Mouse (Mus musculus): ENCODE results near the gene Gemin7.

Gene Gemin7

DNA sequence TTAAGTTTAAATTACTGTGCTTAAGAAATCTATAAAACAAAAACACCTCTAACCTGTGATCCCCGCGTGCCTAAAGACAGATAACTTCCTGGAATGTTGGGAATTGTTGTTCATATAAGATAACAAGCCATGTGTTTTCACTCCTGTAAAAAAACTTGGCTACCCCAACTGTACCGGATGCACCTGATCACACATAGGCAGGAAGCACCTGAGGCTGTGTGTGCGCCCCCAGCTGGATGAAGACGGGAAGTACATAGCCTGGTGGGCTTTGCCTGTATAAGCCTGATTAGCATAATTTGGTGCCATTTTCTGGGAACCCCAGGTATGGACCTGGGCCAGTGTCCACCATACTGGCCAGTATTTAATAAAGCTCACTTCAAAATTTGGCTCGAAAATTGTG lies 33.8 kb downstream of the Gemin7 start:
- DNase-seq, result no peak

DNA sequence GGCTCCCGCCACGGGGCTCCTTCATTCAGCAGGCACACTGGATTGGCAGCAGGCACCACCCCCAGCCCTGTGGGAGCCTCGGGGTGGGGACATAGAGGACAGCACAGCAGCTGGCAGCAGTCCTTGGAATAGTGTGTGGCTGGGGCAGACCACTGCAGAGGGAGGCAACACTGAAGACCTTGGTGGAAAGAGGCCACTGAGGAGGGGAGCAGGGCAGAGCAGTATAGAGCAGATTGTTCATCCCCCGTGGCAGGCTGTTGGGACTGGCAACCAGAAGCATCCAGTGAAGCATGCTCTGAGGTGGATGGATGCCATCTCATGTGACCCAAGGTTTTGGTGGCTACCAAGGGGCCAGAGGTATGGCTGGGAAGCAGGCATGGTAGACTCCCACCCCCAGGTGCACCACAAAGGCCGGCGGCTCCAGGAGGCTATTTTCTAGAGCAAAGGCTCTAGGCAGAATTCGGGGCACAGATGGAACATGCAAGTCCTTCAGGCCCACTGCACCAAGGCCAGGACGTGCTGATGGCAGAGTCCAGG lies 35.2 kb downstream of the Gemin7 start:
- DNase-seq, result peak; percentile 72

DNA sequence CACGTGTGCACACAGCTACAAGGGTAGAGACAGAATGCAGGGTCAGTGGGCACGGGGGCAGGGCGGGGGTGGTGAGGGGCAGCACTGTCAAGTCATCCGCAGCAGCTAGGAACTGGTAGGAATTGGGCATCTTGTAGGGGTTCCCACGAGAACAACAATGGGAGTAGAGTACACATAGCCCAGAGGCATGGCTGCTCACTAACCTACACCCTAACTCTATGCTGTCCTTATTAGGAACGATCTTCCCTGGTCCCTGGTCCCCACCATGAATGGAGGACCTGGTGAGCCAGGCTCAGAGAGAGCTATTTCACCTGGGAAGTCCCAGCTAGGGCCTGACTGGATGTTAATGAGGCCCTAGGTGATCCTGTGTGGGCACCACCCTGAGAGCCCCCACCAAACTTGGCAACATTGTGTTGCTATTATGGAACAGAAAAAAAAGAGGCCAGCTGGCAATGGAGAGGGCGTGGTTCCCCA lies 35.7 kb downstream of the Gemin7 start:
- DNase-seq, result no peak

DNA sequence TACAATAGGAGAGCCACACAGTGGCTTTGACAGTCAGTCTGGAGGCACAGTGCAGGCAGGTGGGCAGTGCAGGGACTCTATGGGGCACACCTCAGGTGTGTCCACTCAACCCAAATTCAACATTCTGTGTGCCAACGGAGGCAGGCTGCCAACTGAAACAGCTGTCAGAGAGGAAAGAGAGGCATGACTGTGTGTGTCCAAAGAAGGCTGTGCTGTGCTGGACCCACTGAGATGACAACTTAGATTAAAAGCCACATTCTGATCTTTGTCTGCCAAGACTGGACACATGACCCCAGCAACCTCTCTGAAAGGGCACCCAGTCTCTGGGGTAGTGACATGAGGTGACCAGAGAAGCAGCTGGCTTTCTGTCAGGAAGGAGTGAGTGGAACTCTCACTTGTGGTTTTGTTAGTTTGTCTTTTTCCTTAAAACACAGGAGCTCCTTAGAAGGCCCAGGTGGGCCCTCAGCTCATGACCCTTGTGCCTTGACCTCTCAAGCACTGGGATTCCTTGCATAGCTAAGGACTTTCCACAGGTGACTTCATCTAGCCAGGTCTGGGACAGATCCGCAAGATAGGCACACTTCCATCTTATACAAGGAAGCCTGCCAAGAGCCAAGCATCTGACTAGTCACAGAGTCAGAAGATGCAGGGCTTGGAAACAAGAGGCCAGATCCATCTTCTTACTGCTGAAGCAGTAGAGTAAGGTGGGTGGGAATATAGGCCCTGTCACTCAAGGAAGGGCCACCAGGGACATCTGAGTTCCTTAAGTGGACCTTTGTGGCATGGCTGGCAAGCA lies 36.4 kb downstream of the Gemin7 start:
- DNase-seq, result peak in 1 of 2 experiments; percentile 64

GRCm38 (mm10) chr7:19534676-19535075 lies 42.7 kb downstream of the Gemin7 start:
- DNase-seq, result no peak

DNA sequence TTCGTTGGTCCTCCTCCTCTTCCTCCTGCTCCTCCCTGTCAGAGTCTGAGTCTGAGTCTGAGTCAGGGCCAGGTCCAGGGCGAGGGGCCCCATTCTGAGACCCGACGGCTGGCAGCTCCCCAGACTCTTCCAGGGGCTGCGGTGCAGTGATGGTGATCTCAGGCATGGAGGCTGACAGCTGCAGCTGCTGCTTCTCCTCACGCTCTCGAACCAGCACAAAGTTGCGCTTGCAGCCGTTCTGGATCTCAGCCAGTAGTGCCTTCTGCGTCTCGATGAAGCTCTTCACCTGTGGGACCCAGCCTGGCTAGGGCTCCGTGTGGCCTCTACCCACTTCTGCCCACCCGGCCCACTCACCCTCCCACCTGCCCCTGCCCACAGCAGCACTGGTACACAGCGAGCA lies 45.2 kb downstream of the Gemin7 start:
- DNase-seq, result peak in 1 of 2 experiments; percentile 30

DNA sequence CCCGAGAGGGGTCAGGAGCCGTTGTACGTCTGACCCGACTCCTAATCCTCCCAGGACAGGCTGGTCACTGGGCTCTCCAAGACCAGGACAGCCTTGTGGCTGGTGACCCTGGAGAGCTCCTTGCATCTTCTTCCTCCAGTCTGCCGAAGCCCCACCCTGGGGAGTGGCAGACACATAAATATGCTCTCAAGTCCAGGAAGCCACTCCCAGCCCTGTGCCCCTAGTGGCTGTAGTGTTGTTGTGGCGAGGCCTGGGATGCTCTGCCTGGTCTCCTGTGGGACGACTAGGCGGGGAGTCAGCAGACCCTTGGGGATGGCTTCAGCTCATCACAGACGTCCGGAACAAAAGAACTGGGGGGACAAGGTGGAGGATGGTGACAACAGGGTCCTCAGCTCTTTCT lies 46.3 kb downstream of the Gemin7 start:
- no peak for DNase-seq

DNA sequence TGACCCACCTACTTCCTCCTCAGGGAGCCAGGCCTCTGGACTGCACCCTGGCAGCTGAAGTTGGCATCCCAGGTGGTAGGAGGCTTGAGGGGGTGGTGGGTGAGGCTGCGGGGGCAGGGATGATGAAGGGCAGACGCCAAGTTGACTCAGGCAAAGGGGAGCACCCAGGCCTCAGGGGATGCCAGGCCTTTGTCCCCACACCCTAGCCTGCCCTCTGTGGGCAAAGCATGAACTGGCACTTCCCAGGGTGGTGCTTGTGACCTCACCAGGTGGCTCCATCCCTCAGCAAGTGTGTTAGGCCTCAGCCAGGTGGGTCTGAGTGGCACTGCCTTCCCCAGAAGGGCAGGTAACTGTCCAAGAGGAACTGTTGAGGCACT lies 52.3 kb downstream of the Gemin7 start:
- peak in 1 of 2 experiments; percentile 7 for DNase-seq

DNA sequence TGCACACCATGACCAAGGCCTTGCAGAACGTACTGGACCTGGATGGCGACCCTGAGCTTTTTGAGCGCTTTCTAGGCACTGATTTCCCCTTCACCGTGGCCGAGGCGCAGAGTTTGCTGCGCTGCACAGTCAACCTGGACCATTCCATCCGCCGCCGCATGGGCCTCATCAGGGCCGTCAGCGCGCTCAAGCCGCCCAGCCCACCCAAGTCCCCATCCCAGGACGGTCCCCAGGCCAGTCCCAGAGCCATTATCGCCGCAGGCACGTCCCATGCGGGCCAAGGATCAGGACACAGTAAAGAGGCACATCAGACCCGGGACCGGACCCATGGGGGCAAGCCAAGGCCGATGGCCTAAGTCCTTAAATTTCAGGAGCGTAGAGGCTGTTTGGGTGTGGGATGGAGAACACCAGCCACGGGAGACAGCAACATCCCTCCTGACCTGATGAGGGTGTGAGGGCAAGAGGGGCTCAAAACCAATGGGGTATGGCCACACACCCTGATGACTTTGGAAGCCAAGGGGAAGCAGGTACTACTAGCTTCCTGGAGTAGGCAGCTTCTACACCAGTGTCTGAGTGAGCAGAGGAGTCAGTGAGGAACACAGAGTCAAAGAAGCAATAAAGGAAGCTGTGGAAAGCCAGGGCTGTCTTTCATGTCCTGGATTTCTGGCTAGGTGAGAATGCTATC lies 52.8 kb downstream of the Gemin7 start:
- DNase-seq, result peak in 1 of 2 experiments; percentile 13

GRCm38 (mm10) chr7:19523757-19524419 lies 53.5 kb downstream of the Gemin7 start:
- DNase-seq, result peak; percentile 32 to 60

DNA sequence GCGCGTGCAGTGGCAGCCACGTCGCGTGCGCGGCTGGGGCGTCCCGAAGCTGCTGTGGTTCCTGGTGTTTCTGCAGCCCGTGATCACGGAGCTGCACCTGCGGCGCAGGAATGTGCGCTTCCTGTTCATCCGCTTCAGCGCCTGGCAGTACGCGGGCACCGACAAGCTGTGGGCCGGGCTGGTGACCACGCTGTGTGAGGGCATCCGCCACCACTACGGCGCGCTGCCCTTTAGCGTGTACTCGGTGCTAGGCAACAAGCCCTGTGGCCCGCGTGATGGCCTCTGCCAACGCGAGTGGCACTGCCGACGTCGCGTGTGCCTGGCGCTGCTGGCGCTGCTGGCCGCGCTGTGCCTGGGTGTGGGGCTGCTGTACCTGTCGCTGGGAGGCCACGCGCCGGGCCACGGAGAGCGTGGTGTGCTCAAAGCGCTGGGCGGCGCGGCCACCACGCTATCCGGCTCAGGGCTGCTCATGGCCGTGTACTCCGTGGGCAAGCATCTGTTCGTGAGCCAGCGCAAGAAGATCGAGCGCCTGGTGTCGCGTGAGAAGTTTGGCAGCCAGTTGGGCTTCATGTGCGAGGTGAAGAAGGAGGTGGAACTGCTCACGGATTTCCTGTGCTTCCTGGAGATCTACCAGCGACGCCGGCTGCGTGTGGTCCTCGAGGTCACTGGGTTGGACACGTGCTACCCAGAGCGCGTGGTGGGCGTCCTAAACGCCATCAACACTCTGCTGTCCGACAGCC lies 54.2 kb downstream of the Gemin7 start:
- peak; percentile 14 to 40 for DNase-seq

DNA sequence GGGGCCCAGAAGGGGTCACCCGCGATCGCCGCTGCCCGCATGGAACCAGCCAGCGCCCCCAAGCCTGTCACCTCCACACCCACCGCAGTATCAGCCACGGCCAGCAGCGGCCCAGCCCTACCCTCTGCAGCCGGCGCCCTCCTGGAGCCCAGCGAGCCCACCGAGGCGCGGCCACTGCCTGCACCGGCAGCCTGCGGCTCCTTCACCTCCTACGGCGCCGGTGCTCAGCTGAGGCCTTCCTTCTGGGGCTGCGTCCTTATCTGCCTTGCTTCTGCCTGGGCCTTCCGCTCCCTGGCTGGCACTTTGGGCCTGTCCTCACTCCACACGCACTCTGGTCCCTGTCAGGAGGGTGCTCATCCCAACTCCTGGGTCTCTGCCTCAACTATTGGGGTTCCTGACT lies 57.4 kb downstream of the Gemin7 start:
- no peak for DNase-seq

GRCm38 (mm10) chr7:19517652-19518365 lies 59.6 kb downstream of the Gemin7 start, which contains the start of gene Nkpd1:
Gene Nkpd1, plus strand, starts transcription at chr7:19517838.
- DNase-seq, result peak; percentile 63 to 76
